Mouse (Mus musculus) MEL (cell line): ENCODE results near the gene Rftn1.

Experiments
- BHLHE40 ChIP-seq: IDR thresholded peaks from 2 replicates; pipeline ENCODE4 v1.6.1; 2012; ENCODE audit warnings: low read depth, mild to moderate bottlenecking, inconsistent platforms, low read length, improper control_type of control experiment, borderline replicate concordance
- CTCF ChIP-seq, 3 experiments: IDR thresholded peaks in 2 of 3; conservative IDR thresholded peaks in 1 of 3; 2 replicates each; pipeline ENCODE4 v1.5.1; 2011 to 2012; ENCODE audit warnings: low read length in 3 of 3, low read depth in 2 of 3, mild to moderate bottlenecking in 2 of 3, improper control_type of control experiment in 1 of 3, inconsistent platforms in 1 of 3, mixed read lengths in 1 of 3, moderate library complexity in 1 of 3; ENCODE audit not compliant: control insufficient read depth in 1 of 3, insufficient read depth in 1 of 3, poor library complexity in 1 of 3, severe bottlenecking in 1 of 3
- ELF1 ChIP-seq: IDR thresholded peaks from 2 replicates; pipeline ENCODE4 v1.6.1; 2014; ENCODE audit warnings: low read depth, mild to moderate bottlenecking, inconsistent platforms, low read length, improper control_type of control experiment, moderate library complexity
- ETS1 ChIP-seq: IDR thresholded peaks from 2 replicates; pipeline ENCODE4 v1.6.1; 2012; ENCODE audit warnings: low read depth, mild to moderate bottlenecking, inconsistent platforms, low read length, improper control_type of control experiment, moderate library complexity
- GATA1 ChIP-seq: IDR thresholded peaks from 2 replicates; pipeline ENCODE4 v1.6.1; 2011; ENCODE audit warnings: low read depth, low read length, improper control_type of control experiment
- MAFK ChIP-seq: IDR thresholded peaks from 2 replicates; pipeline ENCODE4 v1.6.1; 2011; ENCODE audit warnings: low read depth, mild to moderate bottlenecking, low read length, improper control_type of control experiment, borderline replicate concordance
- NRF1 ChIP-seq: IDR thresholded peaks from 2 replicates; pipeline ENCODE4 v1.6.1; 2014; ENCODE audit warnings: low read depth, mild to moderate bottlenecking, inconsistent platforms, low read length, improper control_type of control experiment, moderate library complexity; ENCODE audit not compliant: poor library complexity, insufficient read depth, severe bottlenecking
- POLR2A ChIP-seq, 2 experiments: IDR thresholded peaks; 2 replicates each; pipeline ENCODE4 v1.6.1; 2011 to 2012; ENCODE audit warnings: low read length in 2 of 2, mild to moderate bottlenecking in 2 of 2, control low read depth in 1 of 2, improper control_type of control experiment in 1 of 2, low read depth in 1 of 2, moderate library complexity in 1 of 2; ENCODE audit not compliant: control insufficient read depth in 1 of 2, insufficient read depth in 1 of 2, poor library complexity in 1 of 2
- POLR2AphosphoS2 ChIP-seq: IDR thresholded peaks from 2 replicates; pipeline ENCODE4 v1.6.1; 2011; ENCODE audit warnings: low read length, improper control_type of control experiment
- TAL1 ChIP-seq: IDR thresholded peaks from 2 replicates; pipeline ENCODE4 v1.6.1; 2012; ENCODE audit warnings: mild to moderate bottlenecking, inconsistent platforms, low read length, moderate library complexity, mixed read lengths
- TCF12 ChIP-seq: IDR thresholded peaks from 2 replicates; pipeline ENCODE4 v1.6.1; 2014; ENCODE audit warnings: low read depth, mild to moderate bottlenecking, inconsistent platforms, low read length, improper control_type of control experiment, moderate library complexity
- USF2 ChIP-seq, 2 experiments: IDR thresholded peaks; 2 replicates each; pipeline ENCODE4 v1.6.1; 2011 to 2012; ENCODE audit warnings: improper control_type of control experiment in 2 of 2, low read length in 2 of 2, borderline replicate concordance in 1 of 2, inconsistent platforms in 1 of 2, low read depth in 1 of 2, mild to moderate bottlenecking in 1 of 2; ENCODE audit not compliant: insufficient read depth in 1 of 2
- ZC3H11A ChIP-seq: IDR thresholded peaks from 2 replicates; pipeline ENCODE4 v1.6.1; 2012; ENCODE audit warnings: low read depth, mild to moderate bottlenecking, inconsistent platforms, low read length, improper control_type of control experiment

DNA sequence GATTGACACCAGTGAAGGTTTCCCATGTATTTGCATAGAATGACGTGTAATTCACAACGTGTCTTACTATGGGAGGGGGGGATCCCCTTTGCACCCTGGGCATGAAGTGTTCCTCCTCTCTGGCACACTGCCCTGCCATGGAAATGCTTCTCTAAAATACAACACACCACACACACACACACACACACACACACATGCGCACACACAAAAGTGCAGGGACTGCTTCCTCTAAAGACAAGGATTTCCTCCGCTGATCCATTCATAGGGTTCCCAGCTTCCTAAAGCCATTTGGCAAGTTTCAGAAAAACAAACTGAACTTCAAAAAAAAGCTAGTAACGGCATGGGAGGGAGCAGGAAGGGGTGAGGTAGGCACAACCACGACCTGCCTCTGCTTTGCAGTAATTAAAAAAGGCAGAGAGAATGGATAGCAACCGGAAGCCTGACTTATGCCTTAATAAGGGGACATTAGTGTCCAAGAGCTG, 20.5 kb downstream of the Rftn1 start:
- TF ChIP-seq CTCF (IDR thresholded peaks at IDR 0.05 in 2 of 3, conservative IDR thresholded peaks at IDR 0.05 in 1 of 3; ENCODE audit: control insufficient read depth in 1 of 3, insufficient read depth in 1 of 3, low read depth in 2 of 3, low read length in 3 of 3, poor library complexity in 1 of 3, severe bottlenecking in 1 of 3) (no peak), BHLHE40 (no peak), ZC3H11A (no peak), GATA1 (no peak), NRF1 (no peak), ELF1 (no peak), ETS1 (no peak), MAFK (no peak), POLR2AphosphoS2 (no peak), TCF12 (no peak), POLR2A (IDR thresholded peaks at IDR 0.05; ENCODE audit: control insufficient read depth in 1 of 2, insufficient read depth in 1 of 2, low read depth in 1 of 2, low read length in 2 of 2, poor library complexity in 1 of 2) (no peak), USF2 (IDR thresholded peaks at IDR 0.05; ENCODE audit: borderline replicate concordance in 1 of 2, insufficient read depth in 1 of 2, low read depth in 1 of 2, low read length in 2 of 2) (no peak), TAL1 (no peak)
